Mouse (Mus musculus) gastrocnemius, adult 18-20 months (tissue): ENCODE results near the gene Osgep. TPM values are rescaled to one million over a fixed set of nuclear protein-coding genes. Genes with fewer than 3 reads are reported as not detected.
"Not testable (repeated sequence)": the region's sequence is repeated elsewhere in the genome, so short reads cannot be mapped to it uniquely, and the experiment has no call there.

Source experiments
- DNase-seq: peaks from one replicate; pipeline ENCODE4 v3.0.0; 2021; ENCODE audit warnings: low spot score
- total RNA-seq, 2 experiments: library from RNA; stranded (reverse); gene quantifications; 2 replicates each; pipeline ENCODE4 v1.2.3; 2021

Osgep gene
- total RNA-seq, 2 experiments from 2014 or later: 45.9 to 47.5 TPM

DNA sequence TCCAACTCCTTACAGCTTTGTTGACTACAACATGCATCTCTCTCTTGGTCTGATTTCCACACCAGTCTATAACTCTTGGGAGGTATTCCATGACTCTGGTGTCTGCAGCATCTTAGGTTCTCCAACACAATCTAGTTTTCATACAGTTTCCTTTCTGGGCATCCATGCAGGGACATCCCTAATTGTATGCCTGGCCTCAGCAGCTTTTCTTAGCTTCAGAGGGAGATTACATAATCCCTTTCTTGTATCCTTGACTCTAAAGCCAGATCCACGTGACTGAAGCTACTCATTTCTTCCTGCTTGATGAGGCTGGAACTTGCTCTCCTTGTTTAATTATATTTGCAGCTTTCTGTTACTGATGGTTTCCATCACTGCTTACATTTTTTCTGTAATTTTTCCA lies 12.0 kb upstream of the Osgep start:
- DNase-seq: no peak

DNA sequence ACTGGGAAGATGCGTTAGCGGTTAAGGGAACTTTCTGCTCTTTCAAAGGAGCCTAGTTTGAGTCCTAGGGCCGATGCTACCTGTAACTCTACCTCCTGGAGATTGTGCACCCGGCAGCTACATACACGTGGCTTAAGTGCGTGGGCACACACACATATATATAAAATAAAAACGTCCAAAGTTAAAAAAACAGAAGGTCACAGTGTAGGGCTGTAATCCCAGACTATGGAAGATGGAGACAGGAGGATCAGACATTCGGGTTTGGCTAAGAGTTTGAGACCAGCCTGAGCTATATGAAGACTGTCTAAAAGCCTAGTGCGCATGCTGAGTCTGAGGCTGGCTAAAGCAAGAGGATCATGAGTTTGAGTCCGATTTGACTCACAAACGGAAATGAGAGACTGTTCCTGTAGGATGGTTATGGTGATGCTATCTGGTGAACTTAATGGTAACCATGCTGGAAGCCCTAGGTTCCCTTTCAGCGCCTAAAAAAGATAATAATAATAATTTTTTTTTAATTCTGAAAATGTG lies 6.9 kb upstream of the Osgep start:
- no peak for DNase-seq

DNA sequence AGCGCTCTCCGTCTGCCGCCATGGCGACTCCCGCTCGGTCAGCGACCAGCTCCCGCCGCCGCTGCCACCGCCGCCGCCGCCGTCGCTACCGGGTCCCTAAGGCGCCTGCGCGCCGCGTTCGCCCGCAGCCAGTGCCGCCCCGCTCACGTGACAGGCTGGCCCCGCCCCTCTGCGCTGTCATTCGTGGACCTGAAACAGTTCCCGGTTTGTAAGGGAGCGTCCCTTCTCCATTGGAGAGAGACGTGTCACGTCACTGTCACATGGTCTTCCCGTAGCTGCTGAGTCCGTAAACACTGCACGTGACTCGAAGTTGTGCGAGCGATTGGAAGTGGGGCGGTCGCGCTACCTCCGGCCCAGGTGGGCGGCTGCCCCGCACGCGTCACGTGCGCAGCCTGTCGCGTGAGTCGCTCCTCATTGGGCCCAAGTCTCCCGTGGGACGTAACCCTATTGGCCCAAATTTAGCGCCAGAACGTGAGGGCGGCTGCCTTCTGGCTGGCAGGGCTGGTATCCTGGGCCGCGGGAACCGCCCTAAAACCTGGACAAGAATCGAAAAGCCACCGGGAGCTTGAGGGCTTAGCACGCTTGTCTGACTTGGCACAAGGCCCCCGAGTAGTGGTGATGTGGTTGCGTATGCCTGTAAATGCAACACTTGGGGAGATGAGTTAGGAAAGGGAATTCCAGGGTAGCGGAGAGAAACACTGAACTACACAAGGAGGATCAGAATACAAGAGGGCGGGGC lies 6.2 kb upstream of the Osgep start, which contains the start of the genes Pip4p1 and Pnp:
TSS of gene Pip4p1 (minus strand) at position 103 of the 739 bp plus-strand sequence.
TSS of gene Pnp (plus strand) at position 329 of the 739 bp plus-strand sequence.
- DNase-seq: peak; percentile 99

DNA sequence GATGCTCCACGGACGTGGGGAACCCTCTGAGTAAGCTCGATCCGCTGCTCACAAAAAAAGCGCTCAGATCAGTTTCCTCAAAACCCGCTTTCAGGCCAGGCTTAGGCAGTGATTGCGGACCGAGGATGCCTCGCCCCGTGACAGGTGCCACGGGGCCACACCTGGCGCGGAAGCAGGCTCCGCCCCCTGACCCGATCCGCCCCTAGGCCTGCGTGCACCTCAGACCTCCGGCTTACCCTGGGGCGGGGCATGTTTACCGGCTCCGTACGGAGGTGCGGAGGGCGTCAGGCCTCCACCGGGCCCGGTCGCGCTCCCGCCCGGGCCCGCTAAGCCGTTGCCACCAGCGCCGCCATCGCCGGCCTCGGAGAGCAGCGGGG lies 5.7 kb upstream of the Osgep start:
- peak; percentile 40 for DNase-seq

DNA sequence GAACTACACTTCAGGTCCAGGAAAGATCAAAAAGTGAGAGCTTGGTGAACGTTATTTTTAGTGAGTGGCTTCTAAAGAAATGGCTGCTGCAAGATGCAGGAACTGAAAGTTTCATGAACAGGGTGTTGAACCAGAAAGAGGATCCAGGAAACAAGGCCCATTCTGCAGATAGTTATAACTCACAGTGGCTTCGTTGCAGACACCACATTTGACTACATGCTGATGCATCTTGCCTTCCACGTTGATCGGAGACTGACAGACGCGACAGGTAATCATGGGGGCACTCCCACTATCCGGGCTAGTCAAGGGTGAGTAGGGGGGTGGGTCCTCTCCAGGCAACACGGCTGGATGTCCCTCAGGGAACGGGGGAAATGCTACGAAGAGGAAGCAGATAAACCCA lies 5.3 kb upstream of the Osgep start:
- DNase-seq: no peak

DNA sequence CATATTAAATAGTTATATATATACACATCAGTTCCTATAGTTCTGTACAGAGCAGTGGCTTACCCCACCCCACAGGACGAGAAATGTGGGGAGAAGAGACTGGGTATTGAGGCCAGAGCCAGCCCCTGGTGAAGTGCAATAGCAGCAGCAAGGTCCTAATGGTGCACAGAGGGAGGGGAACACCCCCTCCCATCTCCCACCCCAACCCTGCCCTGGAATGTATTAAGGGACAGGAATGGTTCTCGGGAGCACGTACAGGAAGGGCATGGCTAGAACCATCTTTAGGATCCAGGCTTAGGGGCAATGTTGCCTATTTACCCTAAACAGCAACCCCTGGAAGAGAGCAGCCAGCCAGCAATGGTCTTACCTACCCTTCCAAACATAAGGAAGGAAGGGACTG lies 2.7 kb upstream of the Osgep start:
- no peak for DNase-seq

DNA sequence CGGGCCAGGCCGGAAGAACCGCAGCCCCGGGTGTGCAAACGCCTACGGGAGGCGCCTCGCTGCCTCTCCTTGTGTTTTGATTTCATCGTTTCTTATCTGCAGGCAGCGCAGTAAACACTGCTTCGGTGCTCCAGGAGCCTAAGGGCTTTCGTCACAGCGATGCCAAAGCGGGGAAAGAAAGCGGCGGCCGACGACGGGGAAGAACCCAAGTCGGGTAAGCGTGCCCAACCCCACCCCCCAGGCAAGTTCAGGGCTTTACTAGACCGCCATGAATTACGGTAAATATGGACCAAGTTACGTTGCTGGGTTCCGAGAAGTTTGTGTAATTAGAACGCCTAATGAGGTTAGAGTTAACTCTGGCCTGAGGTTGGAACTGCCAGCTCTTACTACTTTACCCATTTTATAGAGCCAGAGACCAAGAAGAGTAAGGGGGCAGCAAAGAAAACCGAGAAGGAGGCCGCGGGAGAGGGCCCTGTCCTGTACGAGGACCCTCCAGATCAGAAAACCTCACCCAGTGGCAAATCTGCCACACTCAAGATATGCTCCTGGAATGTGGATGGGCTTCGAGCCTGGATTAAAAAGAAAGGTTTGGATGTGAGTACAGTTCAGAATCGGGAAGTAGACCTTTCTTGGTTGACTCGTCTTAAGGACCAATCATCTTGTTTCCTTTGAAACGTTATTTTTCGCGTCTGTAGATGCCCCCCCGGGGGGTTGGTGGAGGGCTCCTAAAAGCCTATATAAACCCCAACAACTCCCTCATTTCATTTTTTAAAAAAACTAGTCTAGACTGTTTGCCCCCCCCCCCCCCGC lies 623 bp upstream of the Osgep start:
- DNase-seq: no peak

DNA sequence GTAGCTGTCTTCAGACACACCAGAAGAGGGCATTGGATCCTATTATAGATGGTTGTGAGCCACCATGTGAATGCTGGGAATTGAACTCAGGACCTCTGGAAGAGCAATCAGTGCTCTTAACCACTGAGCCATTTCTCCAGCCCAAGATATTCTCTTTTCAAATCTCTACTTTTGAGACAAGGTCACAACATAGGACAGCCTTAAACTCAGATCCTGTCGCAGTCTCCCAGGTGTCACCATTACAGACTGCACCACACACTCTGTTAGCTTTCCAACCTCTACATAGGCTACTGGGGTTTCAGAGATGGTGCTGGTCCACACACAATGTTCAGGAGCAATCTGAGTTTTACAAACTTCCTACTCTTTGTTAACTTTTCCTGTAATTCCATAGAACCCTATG lies 1.3 kb downstream of the Osgep start:
- DNase-seq: not testable (repeated sequence)

DNA sequence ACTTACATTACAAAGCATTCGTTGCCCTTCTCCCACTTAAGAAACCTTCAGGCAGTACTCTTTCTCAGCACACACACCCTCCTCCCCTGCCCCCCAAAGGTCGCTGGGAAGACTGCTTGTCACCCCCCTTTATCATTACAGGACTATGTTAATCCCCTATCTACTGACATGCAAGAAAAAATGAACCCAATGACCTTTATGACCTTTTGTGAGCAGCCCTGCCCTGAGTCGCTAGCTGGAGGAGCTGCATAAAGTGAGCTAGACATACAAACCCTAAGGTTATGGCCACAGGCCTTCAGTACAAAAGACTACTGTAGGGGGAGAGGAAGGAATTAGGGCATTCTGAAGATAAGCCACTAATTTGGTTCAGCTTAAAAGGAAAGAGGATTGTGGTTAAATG lies 13.3 kb downstream of the Osgep start:
- no peak for DNase-seq

DNA sequence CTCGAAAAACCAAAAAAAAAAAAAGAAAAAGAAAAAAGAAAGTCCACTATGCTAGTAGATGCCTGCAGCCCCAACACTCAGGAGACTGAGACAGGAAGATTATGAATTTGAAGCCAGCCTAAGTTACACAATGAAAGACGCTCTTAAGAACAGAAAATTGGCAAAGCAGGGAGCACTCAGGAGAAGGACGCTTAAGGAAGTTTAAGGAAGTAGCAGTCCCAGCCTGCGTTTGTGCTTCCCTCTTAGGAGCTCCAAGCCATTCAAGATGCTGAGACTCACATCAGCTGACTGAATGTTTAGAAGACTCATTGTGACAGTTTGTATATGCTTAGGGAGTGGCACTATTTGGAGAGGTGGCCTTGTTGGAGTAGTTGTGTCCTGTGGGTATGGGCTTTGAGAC lies 16.6 kb downstream of the Osgep start:
- DNase-seq: no peak

DNA sequence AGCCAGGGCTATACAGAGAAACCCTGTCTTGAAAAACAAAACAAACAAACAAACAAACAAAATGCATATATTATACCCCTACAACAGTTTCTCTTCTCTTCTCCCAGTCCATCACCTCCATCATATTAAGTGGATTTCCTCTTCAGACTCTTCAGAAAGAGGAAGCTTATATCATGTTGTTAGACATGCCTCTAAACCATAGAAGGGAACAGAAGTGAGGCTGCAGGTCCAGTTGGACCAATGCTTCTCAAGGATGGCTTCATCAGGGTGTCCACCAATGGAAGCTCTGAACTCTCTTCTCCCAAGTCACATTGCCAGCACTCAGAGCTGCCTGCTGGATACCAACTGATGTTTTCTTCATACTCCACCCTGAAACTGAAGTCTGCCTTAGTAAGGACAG lies 19.4 kb downstream of the Osgep start:
- DNase-seq: not testable (repeated sequence)

DNA sequence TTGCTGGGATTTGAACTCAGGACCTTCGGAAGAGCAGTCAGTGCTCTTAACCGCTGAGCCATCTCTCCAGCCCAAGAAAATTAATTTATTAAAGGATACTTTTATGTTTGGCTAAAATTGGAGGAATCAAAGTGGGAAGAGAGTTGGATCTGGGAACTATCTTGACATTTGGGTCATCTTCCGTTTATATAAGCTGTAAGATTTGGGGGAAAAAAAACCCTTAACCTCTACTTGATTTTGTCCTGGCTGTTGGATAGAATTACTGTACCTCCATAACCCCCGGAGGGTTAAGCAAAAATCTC lies 19.9 kb downstream of the Osgep start:
- no peak for DNase-seq

DNA sequence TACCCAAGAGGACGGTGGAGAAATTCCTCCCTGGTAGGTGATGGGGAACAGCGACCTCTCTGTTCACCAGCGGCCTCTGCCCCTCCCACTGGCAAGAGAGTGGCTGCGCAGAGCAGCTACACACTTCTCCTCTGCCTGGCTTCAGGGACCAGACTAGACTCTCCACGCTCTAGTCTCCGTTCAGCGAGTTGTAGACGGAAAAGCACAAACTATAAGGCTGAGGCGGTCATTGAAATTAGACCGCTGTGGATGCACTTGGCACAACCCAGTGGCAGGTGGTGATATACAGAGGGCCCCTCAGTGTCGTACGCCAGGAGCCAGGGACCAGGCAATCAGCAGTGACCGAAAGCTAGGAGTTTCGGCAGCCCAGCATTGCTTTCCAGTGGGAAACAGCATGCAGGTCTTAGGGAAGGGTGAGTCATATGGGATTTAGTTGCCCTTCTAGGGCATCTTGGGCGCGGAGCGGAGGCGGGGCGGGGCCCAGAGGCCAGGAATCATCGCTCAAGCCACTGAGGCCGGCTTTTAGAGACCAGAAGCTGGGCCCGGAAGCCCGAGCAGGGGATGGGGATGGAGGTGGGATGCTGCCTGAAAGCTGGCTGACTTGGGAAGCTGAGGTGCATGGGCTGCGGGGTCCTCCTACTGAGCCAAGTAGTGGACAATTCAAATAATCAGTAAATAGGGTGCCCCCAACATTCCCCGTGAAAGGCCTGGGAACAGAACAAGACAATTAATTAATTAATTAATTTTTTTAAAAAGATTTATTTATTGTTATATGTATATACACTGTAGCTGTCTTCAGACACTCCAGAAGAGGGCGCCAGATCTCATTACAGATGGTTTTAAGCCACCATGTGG lies 20.5 kb downstream of the Osgep start:
- DNase-seq: peak; percentile 33

DNA sequence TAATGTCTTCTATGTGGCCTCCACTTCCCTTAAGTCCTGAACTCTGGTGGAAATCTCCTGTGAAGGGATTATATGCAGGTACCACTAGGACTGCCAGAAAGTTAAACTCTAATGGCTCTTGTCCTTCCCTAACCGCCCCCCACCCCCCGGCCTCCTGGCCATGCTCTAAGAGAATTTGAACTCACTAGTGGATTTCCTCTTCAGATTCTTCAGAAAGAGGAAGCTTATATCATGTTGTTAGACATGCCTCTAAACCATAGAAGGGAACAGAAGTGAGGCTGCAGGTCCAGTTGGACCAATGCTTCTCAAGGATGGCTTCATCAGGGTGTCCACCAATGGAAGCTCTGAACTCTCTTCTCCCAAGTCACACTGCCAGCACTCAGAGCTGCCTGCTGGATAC lies 26.7 kb downstream of the Osgep start:
- DNase-seq: not testable (repeated sequence)

DNA sequence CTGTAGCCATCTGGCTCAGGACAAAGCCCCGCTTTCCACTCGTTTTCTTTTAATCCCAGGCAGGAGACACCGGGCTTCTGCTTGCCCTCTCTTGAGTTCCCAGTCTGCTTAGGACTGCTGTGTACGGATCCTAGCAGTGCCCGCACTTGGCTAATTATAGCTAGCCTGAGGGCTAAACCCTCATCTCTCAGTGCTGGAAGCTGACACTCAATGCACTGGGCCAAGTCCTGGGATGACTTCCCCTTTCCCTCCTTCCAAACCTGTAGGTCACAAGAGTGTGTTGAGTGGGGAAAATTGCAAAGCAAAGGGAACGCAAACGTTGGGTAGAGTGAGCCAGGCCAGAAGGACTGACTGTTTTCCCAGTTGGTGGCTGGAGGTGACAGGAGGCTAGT lies 27.3 kb downstream of the Osgep start, which contains the start of gene Klhl33:
TSS of gene Klhl33 (minus strand) at position 134 of the 392 bp plus-strand sequence.
- peak; percentile 71 for DNase-seq

DNA sequence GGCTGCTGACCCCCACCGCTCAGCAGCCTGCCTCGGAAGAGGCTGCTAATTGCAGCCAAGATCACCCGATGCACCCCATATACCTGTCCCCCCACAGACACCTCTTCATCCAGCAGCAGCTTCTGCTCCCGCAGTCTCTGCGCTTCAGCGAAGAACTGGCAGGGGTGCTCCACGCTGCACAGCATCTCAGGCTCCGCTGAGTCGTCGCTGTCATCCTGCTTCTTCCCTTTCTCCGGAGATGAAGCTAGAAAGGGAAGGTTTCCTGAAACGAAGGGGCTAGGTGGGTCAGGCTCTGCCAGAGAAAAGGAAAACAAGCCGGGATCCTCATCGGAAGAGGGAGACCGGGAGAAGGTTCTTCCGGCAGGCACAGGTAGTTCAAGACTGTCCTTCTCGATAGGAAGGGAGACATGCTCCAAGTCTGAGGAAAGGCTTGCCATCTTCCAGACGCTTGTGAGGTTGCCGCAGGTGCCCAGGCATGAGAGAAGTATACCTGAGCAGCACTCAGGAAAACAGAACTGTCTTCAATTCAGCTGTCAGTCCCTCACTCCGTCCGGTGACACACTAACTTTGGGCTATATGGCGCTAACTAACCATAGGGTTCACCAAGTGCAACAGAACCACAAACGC lies 27.8 kb downstream of the Osgep start:
- DNase-seq: no peak

DNA sequence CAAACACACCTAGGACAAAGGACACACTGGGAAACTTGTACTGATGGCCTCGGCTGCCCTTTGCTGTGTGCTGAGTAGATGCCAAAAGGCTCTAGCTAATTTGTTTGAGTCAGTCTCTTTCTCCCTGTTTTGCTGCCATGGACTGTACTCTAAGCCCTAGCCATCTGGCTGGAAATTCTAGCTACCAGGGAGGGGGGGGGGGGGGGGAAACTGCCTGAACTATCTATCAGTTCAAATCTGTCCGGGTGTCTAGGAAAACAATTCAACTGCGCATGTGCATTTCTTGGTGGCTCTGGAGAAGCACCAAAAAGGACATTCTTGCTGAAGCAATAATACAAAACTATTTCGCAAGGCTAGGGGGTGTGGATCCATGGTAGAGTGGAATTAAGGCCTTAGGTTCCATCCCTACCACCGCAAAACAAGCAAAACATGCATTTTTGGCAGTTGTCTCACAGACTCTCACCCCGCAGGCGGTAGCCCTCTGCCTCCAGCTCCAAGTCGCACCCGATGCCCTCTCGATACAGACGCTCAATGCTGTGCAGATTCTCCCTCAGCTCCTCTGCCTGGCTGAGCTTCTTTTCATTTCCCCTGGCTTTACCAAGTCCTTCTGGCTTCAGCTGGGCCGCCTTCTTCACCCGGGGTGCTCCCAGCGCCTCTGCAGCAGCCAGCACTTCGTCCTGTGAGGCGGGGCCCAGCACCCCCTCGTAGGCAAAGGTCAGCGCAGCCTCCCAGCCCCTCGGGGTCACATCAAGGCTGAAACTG lies 28.5 kb downstream of the Osgep start:
- peak; percentile 90 for DNase-seq

DNA sequence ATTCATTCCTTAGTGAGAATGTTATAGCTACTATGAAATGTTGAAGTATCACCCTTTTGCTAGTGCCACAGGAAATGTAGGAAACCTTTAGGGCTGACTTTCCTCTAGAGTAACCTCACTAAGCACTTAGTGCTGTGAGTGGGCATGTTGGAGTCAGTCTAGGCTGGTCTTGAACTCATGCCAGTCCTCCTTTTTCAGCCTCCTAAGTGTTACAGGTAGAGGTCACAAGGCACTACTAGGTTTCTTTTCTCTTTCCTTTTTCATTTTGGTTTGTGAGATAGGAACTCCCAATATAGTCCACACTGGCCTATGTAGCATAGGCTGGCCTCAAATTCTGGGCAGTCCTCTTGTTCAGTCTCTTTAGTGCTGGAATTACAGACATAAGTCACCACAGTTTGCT lies 29.3 kb downstream of the Osgep start:
- DNase-seq: no peak

DNA sequence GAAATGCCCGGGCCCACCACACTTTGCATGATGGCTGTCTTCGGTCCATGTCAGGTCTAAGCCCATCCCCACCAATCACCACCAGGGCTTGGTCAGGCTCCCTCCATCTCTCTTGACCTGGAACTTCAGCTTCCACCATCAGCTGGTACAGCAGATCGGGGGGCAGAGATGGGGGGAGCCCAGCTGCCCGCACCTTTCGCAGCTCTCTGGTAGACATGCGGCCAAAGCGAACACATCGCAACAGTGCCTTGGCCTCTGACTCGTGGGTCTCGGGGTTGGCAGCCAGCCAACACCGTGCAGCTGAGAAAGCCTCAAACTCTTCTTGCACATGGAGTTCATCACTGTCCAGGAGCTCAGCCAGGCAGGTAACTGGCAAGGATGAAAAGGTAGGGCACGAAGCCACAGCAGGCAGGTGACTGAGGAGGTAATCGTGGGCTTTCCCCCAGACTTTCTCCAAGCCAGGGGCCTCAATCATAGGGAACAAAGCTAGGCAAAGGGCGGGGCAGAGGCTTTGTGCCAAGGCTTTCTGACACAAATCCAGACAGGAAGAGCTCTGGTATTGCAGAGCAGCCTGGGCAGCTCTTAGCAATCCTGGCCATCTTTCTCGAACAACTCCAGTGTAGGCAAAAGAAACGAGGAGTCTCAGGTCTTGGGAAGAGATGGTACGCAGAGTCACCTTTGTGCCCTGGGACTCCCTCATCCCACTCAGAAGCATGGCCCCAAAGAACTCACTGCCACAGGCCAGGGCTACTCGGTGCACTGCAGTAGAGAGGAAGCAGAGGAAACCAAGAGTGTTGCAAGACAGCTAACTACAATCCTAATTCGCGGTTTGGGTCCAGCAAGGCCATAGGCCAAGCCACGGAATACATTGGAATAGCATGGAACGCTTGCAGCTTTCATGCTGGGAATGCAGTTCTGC lies 31.9 kb downstream of the Osgep start:
- peak; percentile 45 for DNase-seq
